Mouse (Mus musculus) CH12.LX (cell line): Measurements from ENCODE around the gene Wdr92. TPM values are rescaled to one million over a fixed set of nuclear protein-coding genes. Genes with fewer than 3 reads are reported as not detected.

Experiments
- DNase-seq: peaks from one replicate; pipeline ENCODE4 v3.0.0-alpha.2; 2013; ENCODE audit errors: extremely low read depth
- H3K27ac ChIP-seq: 2 replicates; pipeline ENCODE4 v1.5.1; 2012; ENCODE audit warnings: low read depth, mild to moderate bottlenecking, control low read depth, moderate library complexity; ENCODE audit not compliant: insufficient read depth
- H3K27me3 ChIP-seq: replicated peaks from 2 replicates; pipeline ENCODE3; 2012; ENCODE audit warnings: inconsistent platforms
- H3K36me3 ChIP-seq, 2 experiments: replicated peaks in 1 of 2; 2 replicates each; pipeline versions ENCODE3 to v1.6.1; 2012; ENCODE audit warnings: inconsistent platforms in 1 of 2, low read length in 1 of 2, mild to moderate bottlenecking in 1 of 2, mixed read lengths in 1 of 2, moderate library complexity in 1 of 2; ENCODE audit not compliant: control insufficient read depth in 1 of 2, insufficient read depth in 1 of 2
- H3K4me1 ChIP-seq, 2 experiments: 2 replicates each; pipeline ENCODE4 v1.6.1; 2012; ENCODE audit warnings: inconsistent platforms in 1 of 2, moderate library complexity in 1 of 2; ENCODE audit not compliant: insufficient read depth in 2 of 2, control insufficient read depth in 1 of 2
- H3K4me2 ChIP-seq: 2 replicates; pipeline ENCODE4 v1.6.1; 2012; ENCODE audit warnings: low read depth, mild to moderate bottlenecking, control low read depth; ENCODE audit not compliant: poor library complexity, insufficient read depth, severe bottlenecking
- H3K4me3 ChIP-seq, 3 experiments: fragments of 150-350 bp in 1 of 3; sonication (generic) in 1 of 3; replicated peaks in 1 of 3; 2 replicates each; pipeline versions ENCODE3 to v1.5.1; 2011 to 2012; ENCODE audit warnings: low read depth in 2 of 3, low read length in 2 of 3, mild to moderate bottlenecking in 2 of 3, moderate library complexity in 2 of 3, control low read depth in 1 of 3, improper control_type of control experiment in 1 of 3, inconsistent platforms in 1 of 3, mixed read lengths in 1 of 3; ENCODE audit not compliant: poor library complexity in 1 of 3
- H3K79me2 ChIP-seq: replicated peaks from 2 replicates; pipeline ENCODE4 v1.6.1; 2012; ENCODE audit warnings: mild to moderate bottlenecking, moderate library complexity; ENCODE audit not compliant: control insufficient read depth, poor library complexity, insufficient read depth, severe bottlenecking; ENCODE audit errors: extremely low read depth
- H3K9ac ChIP-seq: 2 replicates; pipeline ENCODE4 v1.6.1; 2012; ENCODE audit warnings: low read depth, mild to moderate bottlenecking, control low read depth, moderate library complexity; ENCODE audit not compliant: insufficient read depth
- H3K9me3 ChIP-seq: replicated peaks from 2 replicates; pipeline ENCODE3; 2012; ENCODE audit warnings: low read length, inconsistent platforms, mixed read lengths
- CHD1 ChIP-seq: IDR thresholded peaks from 2 replicates; pipeline ENCODE4 v1.6.1; 2012; ENCODE audit warnings: low read depth, low read length, improper control_type of control experiment, inconsistent platforms
- E2F4 ChIP-seq: IDR thresholded peaks from 2 replicates; pipeline ENCODE4 v1.6.1; 2011; ENCODE audit warnings: low read depth, low read length, improper control_type of control experiment; ENCODE audit not compliant: insufficient replicate concordance
- EP300 ChIP-seq: IDR thresholded peaks from 2 replicates; pipeline ENCODE4 v1.6.1; 2011; ENCODE audit warnings: low read length, improper control_type of control experiment
- ETS1 ChIP-seq: conservative IDR thresholded peaks from 2 replicates; pipeline ENCODE4 v1.6.1; 2012; ENCODE audit warnings: low read depth, mild to moderate bottlenecking, inconsistent platforms, low read length, improper control_type of control experiment, moderate library complexity
- IRF4 ChIP-seq: IDR thresholded peaks from 2 replicates; pipeline ENCODE4 v1.6.1; 2014; ENCODE audit warnings: low read depth, mild to moderate bottlenecking, inconsistent platforms, low read length, improper control_type of control experiment
- JUND ChIP-seq: conservative IDR thresholded peaks from 2 replicates; pipeline ENCODE4 v1.6.1; 2011; ENCODE audit warnings: low read depth, low read length, improper control_type of control experiment
- KAT2A ChIP-seq: IDR thresholded peaks from 2 replicates; pipeline ENCODE4 v1.6.1; 2012; ENCODE audit warnings: low read length, improper control_type of control experiment, inconsistent platforms; ENCODE audit not compliant: insufficient replicate concordance
- MAX ChIP-seq: IDR thresholded peaks from 2 replicates; pipeline ENCODE4 v1.6.1; 2011; ENCODE audit warnings: low read length, improper control_type of control experiment
- MAZ ChIP-seq: IDR thresholded peaks from 2 replicates; pipeline ENCODE4 v1.6.1; 2012; ENCODE audit warnings: low read depth, mild to moderate bottlenecking, inconsistent platforms, low read length, improper control_type of control experiment, moderate library complexity
- MEF2A ChIP-seq: IDR thresholded peaks from 2 replicates; pipeline ENCODE4 v1.6.1; 2014; ENCODE audit warnings: low read depth, mild to moderate bottlenecking, inconsistent platforms, low read length, improper control_type of control experiment, borderline replicate concordance
- MXI1 ChIP-seq: IDR thresholded peaks from 2 replicates; pipeline ENCODE4 v1.6.1; 2011; ENCODE audit warnings: mild to moderate bottlenecking, low read depth, low read length, improper control_type of control experiment
- MYC ChIP-seq: IDR thresholded peaks from 2 replicates; pipeline ENCODE4 v1.6.1; 2011; ENCODE audit warnings: low read depth, mild to moderate bottlenecking, improper control_type of control experiment, low read length
- PAX5 ChIP-seq: IDR thresholded peaks from 2 replicates; pipeline ENCODE4 v1.6.1; 2012; ENCODE audit warnings: low read length, inconsistent platforms, mixed read lengths
- POLR2A ChIP-seq: IDR thresholded peaks from 2 replicates; pipeline ENCODE4 v1.6.1; 2011; ENCODE audit warnings: low read depth, mild to moderate bottlenecking, improper control_type of control experiment, low read length
- RCOR1 ChIP-seq: conservative IDR thresholded peaks from 2 replicates; pipeline ENCODE4 v1.6.1; 2012; ENCODE audit warnings: low read depth, mild to moderate bottlenecking, inconsistent platforms, low read length, improper control_type of control experiment
- UBTF ChIP-seq: IDR thresholded peaks from 2 replicates; pipeline ENCODE4 v1.6.1; 2012; ENCODE audit warnings: low read depth, mild to moderate bottlenecking, inconsistent platforms, low read length, improper control_type of control experiment, moderate library complexity
- USF1 ChIP-seq: IDR thresholded peaks from 2 replicates; pipeline ENCODE4 v1.6.1; 2014; ENCODE audit warnings: low read depth, mild to moderate bottlenecking, inconsistent platforms, low read length, improper control_type of control experiment
- ZNF384 ChIP-seq: IDR thresholded peaks from 2 replicates; pipeline ENCODE4 v1.6.1; 2012; ENCODE audit warnings: low read depth, low read length, improper control_type of control experiment, inconsistent platforms
- dilution Hi-C: fragments of 300-500 bp; cut with MboI; formaldehyde crosslinking; loops from 2 replicates; pipeline ENCODE4 v1.14.3; 2020; ENCODE audit warnings: low sequenced_read_pairs; ENCODE audit not compliant: extremely low pct_unique_long_range_greater_than_20kb, extremely low pct_ligation_motif_present
- in situ Hi-C: fragments of 300-500 bp; cut with MboI; formaldehyde crosslinking; loops from 3 replicates; pipeline ENCODE4 v1.14.3; 2019; ENCODE audit warnings: low sequenced_read_pairs, low pct_ligation_motif_present, low pct_unique_long_range_greater_than_20kb, mixed read lengths
- polyA plus RNA-seq: library from polyadenylated mRNA; unstranded; fragments of >175 nt; gene quantifications from 2 replicates; pipeline ENCODE4 v1.2.1, GENCODE M21; 2012; ENCODE audit warnings: low read depth; ENCODE audit not compliant: insufficient read length
- total RNA-seq, 2 experiments: library from RNA; depleted of rRNA; stranded (reverse); fragments of 300-350 nt in 1 of 2; fragments of >200 nt in 1 of 2; gene quantifications; 2 replicates each; pipeline ENCODE4 v1.2.3; 2012 to 2014

Gene Wdr92
- total and polyA plus RNA-seq, 3 experiments: 35.8 to 66.1 (median 38.6) TPM

DNA sequence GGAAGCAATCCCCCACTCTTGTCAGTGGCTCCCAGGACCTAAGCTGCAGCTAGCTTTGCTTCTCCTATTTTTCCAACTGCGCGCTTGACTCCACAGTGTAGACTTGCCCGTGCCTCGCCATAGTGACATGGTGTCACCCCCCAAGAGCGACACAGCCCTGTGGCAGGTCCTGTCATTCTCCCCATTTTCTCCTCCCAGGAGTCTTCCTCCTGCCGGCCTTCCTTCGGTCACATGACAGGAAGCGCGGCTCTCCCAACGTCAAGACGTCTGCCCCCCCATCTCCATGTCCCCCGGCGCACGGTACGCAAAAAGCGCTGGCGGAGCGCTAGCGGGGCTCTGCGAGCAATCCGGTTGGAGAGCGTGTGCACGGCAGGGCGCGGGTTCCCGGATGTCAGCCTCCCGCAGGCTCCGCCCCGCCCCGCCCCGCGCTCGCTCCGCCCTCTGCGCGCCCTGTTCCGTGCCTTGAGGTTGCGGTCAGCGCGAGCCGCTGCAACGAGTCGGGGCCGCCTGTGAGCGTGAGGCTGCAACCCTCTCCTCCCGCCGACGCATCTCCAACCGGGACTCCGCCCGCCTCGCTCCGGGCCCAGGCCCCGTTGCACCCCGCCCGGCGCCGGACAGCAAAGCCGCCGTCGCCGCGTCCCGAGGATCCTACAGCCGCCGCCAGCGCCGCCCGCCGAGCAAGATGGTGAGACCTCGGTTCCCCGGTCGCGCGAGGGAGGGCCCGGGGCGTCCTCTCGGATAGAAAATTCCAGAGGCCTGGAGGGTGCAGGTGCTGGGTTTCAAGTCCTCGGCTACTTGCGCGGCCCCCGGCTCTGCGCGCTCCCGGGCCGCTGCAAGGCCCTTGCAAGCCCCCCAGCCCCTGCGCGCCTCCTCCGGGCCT, 22.8 kb upstream of the Wdr92 start, which contains the start of gene Ppp3r1 (continued):
- TF ChIP-seq RCOR1: no peak
- TF ChIP-seq PAX5: no peak
- TF ChIP-seq JUND: no peak
- TF ChIP-seq POLR2A: peak; percentile 74
- peak; percentile 92 for TF ChIP-seq USF1
- TF ChIP-seq CHD1: no peak
- peak; percentile 63 for TF ChIP-seq IRF4
- TF ChIP-seq KAT2A: 0 out of 2 replicates have a peak, but pooled peaks have one; percentile 50
- no peak for TF ChIP-seq E2F4
- TF ChIP-seq MAX: peak; percentile 58; the same call in 1 of the 2 replicates
- TF ChIP-seq MXI1: peak; percentile 83
- peak; percentile 59; the same call in 1 of the 2 replicates for TF ChIP-seq MAZ
- no peak for TF ChIP-seq EP300
- no peak; the same call in 1 of the 2 replicates for TF ChIP-seq MYC
- TF ChIP-seq ETS1: no peak

DNA sequence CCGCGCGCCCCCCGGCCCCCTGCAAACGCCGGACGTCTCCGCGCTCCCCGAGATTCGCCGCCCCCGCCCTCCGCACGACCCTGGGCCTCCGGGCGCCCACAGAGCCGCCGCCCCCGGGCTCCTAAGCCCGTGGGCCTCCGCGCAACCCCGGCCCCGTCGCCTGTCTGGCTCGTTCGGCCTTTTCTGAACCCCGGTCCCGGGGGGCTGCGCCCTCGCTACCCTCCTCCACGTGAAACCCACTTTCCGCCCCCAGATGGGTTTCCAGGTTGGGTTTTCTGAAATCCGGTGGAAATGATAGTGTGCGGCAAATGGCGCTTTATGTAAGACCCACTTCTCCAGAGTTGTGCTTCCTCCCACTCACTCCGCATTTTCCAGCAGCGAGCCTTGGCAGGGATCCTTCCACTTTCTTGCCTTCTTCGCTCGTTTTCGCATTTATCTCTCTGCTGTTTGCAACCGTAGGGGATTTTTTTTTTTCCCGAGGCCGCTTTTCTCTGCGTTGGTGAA, 22.1 kb upstream of the Wdr92 start:
- DNase-seq: peak; percentile 43

More for the DNA sequence above, 22.1 kb upstream of the Wdr92 start:
- Histone ChIP-seq H3K36me3 (peaks cover 0 to 12% of the 10 kb centered on the region in 2 experiments), H3K27me3 (no peaks in the 10 kb centered on the region), H3K9ac (peak overlapping the region; percentile 97), H3K27ac (peak overlapping the region; percentile 29; the same call in 1 of the 2 replicates), H3K4me2 (peak overlapping the region; percentile 68; the same call in 1 of the 2 replicates), H3K79me2 (peaks cover 51% of the 10 kb centered on the region), H3K4me3 (peak overlapping the region; percentile 93 to 100 (median 96)), H3K4me1 (peaks cover 9 to 47% of the 10 kb centered on the region in 2 experiments)
- in situ Hi-C loops (loop anchor here (5.0 kb wide), 1 partner anchor 48 kb away; no protein-coding TSS in a partner anchor), dilution Hi-C loops (no loop called here)
- TF ChIP-seq EP300 (no peak), ZNF384 (peak; percentile 47; the same call in 1 of the 2 replicates), UBTF (peak; percentile 4; the same call in 1 of the 2 replicates), MEF2A (no peak)
- TF ChIP-seq, all 38 proteins: peak for 2
- no peaks in the 10 kb centered on the region for H3K9me3 ChIP-seq
